Mouse (Mus musculus) liver, adult 2 months (tissue): ENCODE data around the gene Vmn1r4. TPM values are rescaled to one million over a fixed set of nuclear protein-coding genes. Genes with fewer than 3 reads are reported as not detected.

Experiments
- DNase-seq: peaks from one replicate; pipeline ENCODE4 v3.0.0-alpha.2; 2011; ENCODE audit warnings: low read depth, low spot score; ENCODE audit errors: extremely low read depth
- H3K27ac ChIP-seq: fragments of 200-500 bp; replicated peaks from 2 replicates; pipeline ENCODE4 v1.5.1; 2012; ENCODE audit warnings: low read depth, mild to moderate bottlenecking, control low read depth, inconsistent platforms, low read length; ENCODE audit not compliant: insufficient read depth
- H3K27me3 ChIP-seq: fragments of 200-500 bp; 2 replicates; pipeline ENCODE4 v1.6.1; 2012; ENCODE audit warnings: mild to moderate bottlenecking, moderate library complexity, low read length, inconsistent platforms; ENCODE audit not compliant: control insufficient read depth, insufficient read depth
- H3K36me3 ChIP-seq: fragments of 200-500 bp; 2 replicates; pipeline ENCODE4 v1.6.1; 2012; ENCODE audit warnings: low read length, inconsistent platforms; ENCODE audit not compliant: control insufficient read depth, insufficient read depth
- H3K4me1 ChIP-seq: fragments of 200-500 bp; 2 replicates; pipeline ENCODE4 v1.6.1; 2011; ENCODE audit warnings: low read length; ENCODE audit not compliant: control insufficient read depth, insufficient read depth
- H3K4me3 ChIP-seq: fragments of 200-500 bp; 2 replicates; pipeline ENCODE4 v1.5.1; 2011; ENCODE audit warnings: low read depth, mild to moderate bottlenecking, control low read depth, low read length, moderate library complexity; ENCODE audit not compliant: insufficient read depth
- H3K79me2 ChIP-seq: fragments of 200-500 bp; 2 replicates; pipeline ENCODE4 v1.6.1; 2012; ENCODE audit warnings: inconsistent platforms, mild to moderate bottlenecking, low read length, moderate library complexity; ENCODE audit not compliant: control insufficient read depth, insufficient read depth
- H3K9ac ChIP-seq: fragments of 200-500 bp; 2 replicates; pipeline ENCODE4 v1.6.1; 2012; ENCODE audit warnings: low read depth, mild to moderate bottlenecking, control low read depth, inconsistent platforms, low read length
- CTCF ChIP-seq: fragments of 200-500 bp; IDR thresholded peaks from 2 replicates; pipeline ENCODE4 v1.5.1; 2011; ENCODE audit warnings: low read depth, low read length, control low read depth
- POLR2A ChIP-seq: fragments of 200-500 bp; IDR thresholded peaks from 2 replicates; pipeline ENCODE4 v1.6.1; 2011; ENCODE audit warnings: low read length, control low read depth; ENCODE audit not compliant: insufficient read depth; ENCODE audit errors: extremely low read depth
- WGBS: fragments of 180-500 bp; shearing (Covaris S2); methylation state at CpG from one replicate; pipeline ENCODE4 v1.1.7; 2018; 5-methylcytosine and 5-hydroxymethylcytosine counted together
- polyA plus RNA-seq: library from polyadenylated mRNA; depleted of rRNA; stranded (reverse); fragments of >200 nt; gene quantifications from 2 replicates; pipeline ENCODE4 v1.2.3, GENCODE M21; 2012
- total RNA-seq: library from RNA; depleted of rRNA; stranded (reverse); fragments of >200 nt; gene quantifications from 2 replicates; pipeline ENCODE4 v1.2.3, GENCODE M21; 2014

The Vmn1r4 gene
- total and polyA plus RNA-seq, 2 experiments, result 0.65 TPM; not detected in 1

- 11% methylated on average over 6 of the region's 6 CpGs for WGBS
- H3K4me1 ChIP-seq, result peaks cover 26% of the 10 kb centered on the region
- peak overlapping the region; percentile 83 for H3K27ac ChIP-seq
- DNase-seq, result peak; percentile 79
- H3K9ac ChIP-seq, result peak overlapping the region; percentile 26; the same call in 1 of the 2 replicates
- no peak overlapping the region for H3K4me3 ChIP-seq
- no peaks in the 10 kb centered on the region for H3K36me3 ChIP-seq
- no peak for TF ChIP-seq POLR2A
- TF ChIP-seq CTCF, result no peak
- no peaks in the 10 kb centered on the region for H3K27me3 ChIP-seq
- peaks cover 23% of the 10 kb centered on the region for H3K79me2 ChIP-seq
Measured at GRCm38 (mm10) chr6:56903831-56904230, 20.0 kb upstream of the Vmn1r4 start.

GRCm38 (mm10) chr6:56904330-56904729, 19.5 kb upstream of the Vmn1r4 start:
- TF ChIP-seq CTCF (no peak), POLR2A (no peak)
- WGBS, result 81% methylated on average over 1 of the region's 1 CpGs
- H3K9ac ChIP-seq, result no peak overlapping the region
- H3K27me3 ChIP-seq, result no peaks in the 10 kb centered on the region
- no peak overlapping the region for H3K4me3 ChIP-seq
- peaks cover 22% of the 10 kb centered on the region for H3K79me2 ChIP-seq
- H3K4me1 ChIP-seq, result peaks cover 26% of the 10 kb centered on the region
- no peaks in the 10 kb centered on the region for H3K36me3 ChIP-seq
- no peak for DNase-seq
- H3K27ac ChIP-seq, result peak overlapping the region; percentile 83; the same call in 1 of the 2 replicates

- no peak for DNase-seq
- H3K9ac ChIP-seq, result no peak overlapping the region
- H3K27ac ChIP-seq, result peak overlapping the region; percentile 53
- H3K4me1 ChIP-seq, result peaks cover 26% of the 10 kb centered on the region
- WGBS, result 80% methylated on average over 2 of the region's 2 CpGs
- peaks cover 20% of the 10 kb centered on the region for H3K79me2 ChIP-seq
- no peaks in the 10 kb centered on the region for H3K27me3 ChIP-seq
- no peak for TF ChIP-seq CTCF
- no peaks in the 10 kb centered on the region for H3K36me3 ChIP-seq
- no peak overlapping the region for H3K4me3 ChIP-seq
Measured at GRCm38 (mm10) chr6:56904982-56905381, 18.8 kb upstream of the Vmn1r4 start.

DNA sequence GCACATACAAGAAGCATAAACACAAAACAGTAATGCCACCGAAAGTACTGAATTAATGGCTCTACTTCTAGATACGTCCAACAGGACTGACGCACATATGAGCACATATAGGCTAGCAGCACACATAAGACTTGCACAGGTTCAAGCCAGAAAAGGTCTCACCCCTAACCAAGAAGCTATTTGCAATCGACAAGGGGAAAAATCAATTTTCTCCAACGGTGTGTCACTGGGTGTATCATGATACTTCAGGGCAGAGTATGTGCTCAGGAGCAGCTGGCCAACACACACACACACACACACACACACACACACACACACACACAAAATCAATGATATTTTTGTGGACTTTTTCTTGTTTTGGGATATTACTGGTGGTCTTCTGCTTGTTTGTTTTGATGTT, 18.3 kb upstream of the Vmn1r4 start:
- H3K79me2 ChIP-seq, result peaks cover 22% of the 10 kb centered on the region
- peak; percentile 81 for DNase-seq
- no peaks in the 10 kb centered on the region for H3K36me3 ChIP-seq
- 47% methylated on average over 5 of the region's 5 CpGs for WGBS
- H3K4me1 ChIP-seq, result peaks cover 26% of the 10 kb centered on the region
- no peak overlapping the region for H3K4me3 ChIP-seq
- no peaks in the 10 kb centered on the region for H3K27me3 ChIP-seq
- no peak overlapping the region for H3K9ac ChIP-seq
- TF ChIP-seq CTCF (no peak), POLR2A (no peak)
- peak overlapping the region; percentile 94 for H3K27ac ChIP-seq

DNA sequence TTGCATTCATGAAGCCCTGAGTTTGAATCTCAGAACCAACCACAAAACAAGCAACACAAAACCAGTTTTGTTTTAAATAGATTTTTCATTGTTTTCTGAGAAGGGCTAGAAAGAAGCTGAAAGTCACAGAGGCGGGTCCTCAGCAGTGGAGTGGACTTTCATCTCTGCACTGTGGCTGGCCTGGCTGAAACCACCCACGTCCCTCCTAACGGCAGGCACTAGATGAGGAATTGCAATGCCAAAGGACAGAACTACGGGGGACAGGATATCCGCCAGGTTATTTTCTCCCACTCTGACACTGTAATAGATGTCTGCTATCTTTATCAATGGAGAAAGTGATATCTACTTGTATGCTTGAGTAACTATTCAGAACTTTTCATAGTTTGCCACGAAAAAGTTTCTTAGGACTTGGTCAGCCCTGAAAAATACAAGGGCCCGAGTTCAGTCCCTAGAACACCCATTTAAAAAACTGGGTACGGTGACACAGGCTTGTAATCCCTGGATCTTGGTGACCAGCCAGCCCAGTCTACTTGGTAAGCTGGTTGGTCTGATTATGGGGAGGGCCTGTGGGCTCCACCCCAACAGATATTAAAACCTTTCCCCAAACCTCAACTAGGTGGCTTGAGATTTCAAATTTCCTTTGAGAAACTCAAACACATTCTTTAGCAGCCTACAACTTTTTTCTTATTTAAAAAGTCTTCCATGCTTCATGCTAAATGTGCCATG, 17.5 kb upstream of the Vmn1r4 start:
- H3K36me3 ChIP-seq, result no peaks in the 10 kb centered on the region
- peak overlapping the region; percentile 57 for H3K9ac ChIP-seq
- peak; percentile 82 for DNase-seq
- H3K27me3 ChIP-seq, result no peaks in the 10 kb centered on the region
- 14% methylated on average over 8 of the region's 8 CpGs for WGBS
- H3K27ac ChIP-seq, result peak overlapping the region; percentile 94
- peaks cover 25% of the 10 kb centered on the region for H3K79me2 ChIP-seq
- H3K4me1 ChIP-seq, result peaks cover 24% of the 10 kb centered on the region
- no peak overlapping the region for H3K4me3 ChIP-seq
- TF ChIP-seq CTCF, result 0 out of 2 replicates have a peak, but pooled peaks have one; percentile 1
- no peak for TF ChIP-seq POLR2A

DNA sequence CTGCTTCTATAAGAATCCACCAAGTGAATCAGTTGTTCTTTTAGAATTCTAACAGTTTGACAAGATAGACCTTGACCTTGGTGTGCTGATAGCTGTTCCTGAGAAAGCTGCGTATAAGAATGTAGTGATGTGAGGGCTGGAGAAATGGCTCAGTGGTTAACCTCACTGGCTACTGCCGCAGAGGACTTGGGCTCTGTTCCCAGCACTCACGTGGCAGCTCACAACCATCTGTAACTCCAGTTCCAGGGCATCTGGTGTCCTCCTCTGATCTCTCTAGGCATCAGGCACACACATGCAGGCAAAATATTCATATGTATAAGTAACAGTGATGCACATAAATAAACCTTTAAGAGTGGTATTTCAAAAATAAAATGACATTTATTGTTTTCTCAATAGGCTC, 15.8 kb upstream of the Vmn1r4 start:
- Histone ChIP-seq H3K36me3 (no peaks in the 10 kb centered on the region), H3K79me2 (peaks cover 26% of the 10 kb centered on the region), H3K4me1 (peaks cover 27% of the 10 kb centered on the region), H3K4me3 (no peak overlapping the region), H3K27ac (no peak overlapping the region), H3K27me3 (no peaks in the 10 kb centered on the region), H3K9ac (no peak overlapping the region)
- WGBS, result 43% methylated on average over 3 of the region's 3 CpGs
- peak; percentile 42 for DNase-seq
- no peak for TF ChIP-seq POLR2A
- no peak for TF ChIP-seq CTCF
